Mouse (Mus musculus): Measurements from ENCODE around the gene Fez1. TPM values are rescaled to one million over a fixed set of nuclear protein-coding genes. Genes with fewer than 3 reads are reported as not detected.

Fez1 gene
- polyA plus RNA-seq, 2 experiments = 28.0 to 44.4 TPM

- ATAC-seq (ENCODE audit: low FRiP score, low read depth) (peak; percentile 67; the same call in 1 of the 2 replicates), DNase-seq (ENCODE audit: low spot score) (peak; percentile 26)
- WGBS = 45% methylated on average over 4 of the region's 4 CpGs
- H3K4me3 ChIP-seq (replicated peaks; ENCODE audit: low read length) = no peak overlapping the region
- no peak for TF ChIP-seq POLR2A (IDR thresholded peaks at IDR 0.05; ENCODE audit: borderline replicate concordance, extremely low read depth, insufficient read depth, insufficient read length)
- H3K9ac ChIP-seq (ENCODE audit: low read depth, low read length, severe bottlenecking) = no peak overlapping the region
- no peaks in the 10 kb centered on the region for H3K36me3 ChIP-seq (ENCODE audit: control insufficient read depth, insufficient read depth, low read length)
- peaks cover 41% of the 10 kb centered on the region for H3K27me3 ChIP-seq (ENCODE audit: control insufficient read depth, insufficient read depth, low read length)
- H3K4me2 ChIP-seq (replicated peaks; ENCODE audit: low read depth, low read length, severe bottlenecking) = no peak overlapping the region
- no peak overlapping the region for H3K27ac ChIP-seq (replicated peaks; ENCODE audit: low read depth, low read length)
- H3K4me1 ChIP-seq (ENCODE audit: control insufficient read depth, insufficient read depth, low read length) = peaks cover 10% of the 10 kb centered on the region
- H3K9me3 ChIP-seq (ENCODE audit: control insufficient read depth, low read length) = no peaks in the 10 kb centered on the region
Observed at GRCm38 (mm10) chr9:36919472-36919871, 97.8 kb downstream of the Fez1 start.

GRCm38 (mm10) chr9:36921718-36922415 lies 100.2 kb downstream of the Fez1 start:
- H3K4me2 ChIP-seq (replicated peaks; ENCODE audit: low read depth, low read length, severe bottlenecking) = no peak overlapping the region
- no peak for DNase-seq (ENCODE audit: low spot score)

GRCm38 (mm10) chr9:36923753-36924152 lies 102.1 kb downstream of the Fez1 start:
- Histone ChIP-seq H3K4me2 (replicated peaks; ENCODE audit: low read depth, low read length, severe bottlenecking) (no peak overlapping the region), H3K9ac (ENCODE audit: low read depth, low read length, severe bottlenecking) (no peak overlapping the region), H3K9me3 (ENCODE audit: control insufficient read depth, low read length) (no peaks in the 10 kb centered on the region), H3K4me3 (replicated peaks; ENCODE audit: low read length) (no peak overlapping the region), H3K36me3 (ENCODE audit: control insufficient read depth, insufficient read depth, low read length) (no peaks in the 10 kb centered on the region), H3K27ac (replicated peaks; ENCODE audit: low read depth, low read length) (no peak overlapping the region), H3K4me1 (ENCODE audit: control insufficient read depth, insufficient read depth, low read length) (no peaks in the 10 kb centered on the region), H3K27me3 (ENCODE audit: control insufficient read depth, insufficient read depth, low read length) (peaks cover 53% of the 10 kb centered on the region)
- TF ChIP-seq POLR2A (IDR thresholded peaks at IDR 0.05; ENCODE audit: borderline replicate concordance, extremely low read depth, insufficient read depth, insufficient read length) = no peak
- 86% methylated on average over 5 of the region's 5 CpGs for WGBS
- no peak for ATAC-seq (ENCODE audit: low FRiP score, low read depth)
- no peak for DNase-seq (ENCODE audit: low spot score)

More at GRCm38 (mm10) chr9:36921718-36922415, 100.2 kb downstream of the Fez1 start:
- H3K4me3 ChIP-seq (replicated peaks; ENCODE audit: low read length) = no peak overlapping the region
- H3K9me3 ChIP-seq (ENCODE audit: control insufficient read depth, low read length) = no peaks in the 10 kb centered on the region
- TF ChIP-seq POLR2A (IDR thresholded peaks at IDR 0.05; ENCODE audit: borderline replicate concordance, extremely low read depth, insufficient read depth, insufficient read length) = no peak
- no peak for ATAC-seq (ENCODE audit: low FRiP score, low read depth)
- H3K27ac ChIP-seq (replicated peaks; ENCODE audit: low read depth, low read length) = no peak overlapping the region
- H3K27me3 ChIP-seq (ENCODE audit: control insufficient read depth, insufficient read depth, low read length) = peaks cover 50% of the 10 kb centered on the region
- H3K36me3 ChIP-seq (ENCODE audit: control insufficient read depth, insufficient read depth, low read length) = no peaks in the 10 kb centered on the region
- 60% methylated on average over 13 of the region's 13 CpGs for WGBS
- no peak overlapping the region for H3K9ac ChIP-seq (ENCODE audit: low read depth, low read length, severe bottlenecking)
- peaks cover 5% of the 10 kb centered on the region for H3K4me1 ChIP-seq (ENCODE audit: control insufficient read depth, insufficient read depth, low read length)

Other genes with a start within 250 kb of the Fez1 start
- gene Gm17689, start 239.2 kb upstream of the Fez1 start, polyA plus RNA-seq (2012; rRNA removed) = not detected in 2 replicates
- not detected in 2 replicates for gene Gm17689, start 239.2 kb upstream of the Fez1 start, polyA plus RNA-seq (2014; fragmentation: Nextera tagmentation; extraction: Ambion mirVana)
- gene A630095E13Rik, start 178.5 kb upstream of the Fez1 start, polyA plus RNA-seq (2012; rRNA removed) = not detected in 2 replicates
- not detected in 2 replicates for gene A630095E13Rik, start 178.5 kb upstream of the Fez1 start, polyA plus RNA-seq (2014; fragmentation: Nextera tagmentation; extraction: Ambion mirVana)
- gene Acrv1, start 128.6 kb upstream of the Fez1 start, polyA plus RNA-seq (2012; rRNA removed) = not detected in 2 replicates
- not detected in 2 replicates for gene Acrv1, start 128.6 kb upstream of the Fez1 start, polyA plus RNA-seq (2014; fragmentation: Nextera tagmentation; extraction: Ambion mirVana)
- 17.2 and 18.4 TPM in 2 replicates for gene Chek1, start 94.8 kb upstream of the Fez1 start, polyA plus RNA-seq (2012; rRNA removed)
- gene Chek1, start 94.8 kb upstream of the Fez1 start, polyA plus RNA-seq (2014; fragmentation: Nextera tagmentation; extraction: Ambion mirVana) = 32.7 and 32.9 TPM in 2 replicates
- gene Stt3a, start 54.2 kb upstream of the Fez1 start, polyA plus RNA-seq (2012; rRNA removed) = 264 and 309 TPM in 2 replicates
- gene Stt3a, start 54.2 kb upstream of the Fez1 start, polyA plus RNA-seq (2014; fragmentation: Nextera tagmentation; extraction: Ambion mirVana) = 245 and 251 TPM in 2 replicates
- 85.9 and 104 TPM in 2 replicates for gene Ei24, start 24.5 kb upstream of the Fez1 start, polyA plus RNA-seq (2012; rRNA removed)
- 57.9 and 58.1 TPM in 2 replicates for gene Ei24, start 24.5 kb upstream of the Fez1 start, polyA plus RNA-seq (2014; fragmentation: Nextera tagmentation; extraction: Ambion mirVana)